Mouse (Mus musculus) kidney, postnatal 0 days (tissue): Measurements from ENCODE around the gene Gm19410. TPM values are rescaled to one million over a fixed set of nuclear protein-coding genes. Genes with fewer than 3 reads are reported as not detected.

Experiments
- ATAC-seq: fragments of 200-750 bp; cut with Nextera tagmentation; replicated peaks from 2 replicates; pipeline ENCODE4 v1.8.0; 2017; ENCODE audit warnings: low read depth, moderate number of reproducible peaks, moderate TSS enrichment, moderate library complexity; ENCODE audit not compliant: low FRiP score
- DNase-seq: peaks from one replicate; pipeline ENCODE4 v3.0.0-alpha.2; 2016; ENCODE audit warnings: low spot score
- H3K27ac ChIP-seq: fragments of 300-500 bp; sonication (generic); 2 replicates; pipeline ENCODE4 v1.5.1; 2014; ENCODE audit warnings: mild to moderate bottlenecking
- H3K27me3 ChIP-seq: fragments of 300-500 bp; sonication (generic); 2 replicates; pipeline ENCODE4 v1.6.1; 2014; ENCODE audit warnings: low read length, mixed read lengths; ENCODE audit not compliant: insufficient read depth
- H3K36me3 ChIP-seq: fragments of 300-500 bp; sonication (generic); 2 replicates; pipeline ENCODE4 v1.6.1; 2014; ENCODE audit warnings: low read length, mixed read lengths; ENCODE audit not compliant: insufficient read depth
- H3K4me1 ChIP-seq: fragments of 300-500 bp; sonication (generic); replicated peaks from 2 replicates; pipeline ENCODE4 v1.6.1; 2014; ENCODE audit warnings: antibody characterized with exemption, low read length, mixed read lengths; ENCODE audit not compliant: insufficient read depth
- H3K4me2 ChIP-seq: fragments of 300-500 bp; sonication (generic); 2 replicates; pipeline ENCODE4 v1.6.1; 2014; ENCODE audit warnings: mild to moderate bottlenecking, low read length, moderate library complexity, mixed read lengths
- H3K4me3 ChIP-seq: fragments of 300-500 bp; sonication (generic); replicated peaks from 2 replicates; pipeline ENCODE4 v1.5.1; 2014; ENCODE audit warnings: low read depth, low read length
- H3K9ac ChIP-seq: fragments of 300-500 bp; sonication (generic); 2 replicates; pipeline ENCODE4 v1.6.1; 2014; ENCODE audit warnings: low read depth, low read length
- H3K9me3 ChIP-seq: fragments of 300-500 bp; sonication (generic); replicated peaks from 2 replicates; pipeline ENCODE4 v1.6.1; 2016; ENCODE audit warnings: low read length, inconsistent platforms, mixed read lengths
- CTCF ChIP-seq: IDR thresholded peaks from 2 replicates; pipeline ENCODE4 v1.5.1; 2016; ENCODE audit warnings: antibody characterized with exemption, low read depth, mild to moderate bottlenecking, moderate library complexity
- WGBS: fragments of 180-500 bp; shearing (Covaris S2); extraction: QIAGEN DNeasy Blood & Tissue Kit; methylation state at CpG from one replicate; pipeline ENCODE4 v1.1.7; 2014; 5-methylcytosine and 5-hydroxymethylcytosine counted together
- microRNA-seq: library from miRNA; unstranded; fragments of <30 nt; microRNA quantifications from one replicate; pipeline ENCODE4, GENCODE M21; 2016
- polyA plus RNA-seq: library from polyadenylated mRNA; unstranded; fragments of >200 nt; fragmentation: Nextera tagmentation; extraction: Ambion mirVana; gene quantifications from 2 replicates; pipeline ENCODE4 v1.2.1, GENCODE M21; 2015

Gene Gm19410
- 0.04 TPM in 2 replicates for polyA plus RNA-seq

GRCm38 (mm10) chr8:35765499-35766193 is at the start of gene Gm19410:
Gene Gm19410 (plus strand): TSS chr8:35765790.
- H3K36me3 ChIP-seq: no peaks in the 10 kb centered on the region
- no peak within 1 kb of the TSS for H3K27ac ChIP-seq
- H3K9ac ChIP-seq: peak within 1 kb of the TSS; percentile 44; the same call in 1 of the 2 replicates
- no peaks in the 10 kb centered on the region for H3K9me3 ChIP-seq
- H3K4me2 ChIP-seq: peak within 1 kb of the TSS; percentile 81
- 1% methylated on average over 35 of the region's 35 CpGs for WGBS
- DNase-seq (peak; percentile 21), ATAC-seq (no peak; the same call in 1 of the 2 replicates)
- no peak for TF ChIP-seq CTCF
- peaks cover 7% of the 10 kb centered on the region; the same call in 1 of the 2 replicates for H3K4me1 ChIP-seq
- peak within 1 kb of the TSS; percentile 45 for H3K4me3 ChIP-seq
- peaks cover 11% of the 10 kb centered on the region for H3K27me3 ChIP-seq

- no peak overlapping the region for H3K27ac ChIP-seq
- H3K9ac ChIP-seq: no peak overlapping the region
- no peak overlapping the region for H3K4me2 ChIP-seq
- H3K4me3 ChIP-seq: no peak overlapping the region
- WGBS: 45% methylated on average over 3 of the region's 3 CpGs
- H3K9me3 ChIP-seq: no peaks in the 10 kb centered on the region
- H3K4me1 ChIP-seq: no peaks in the 10 kb centered on the region
- no peaks in the 10 kb centered on the region for H3K36me3 ChIP-seq
- DNase-seq (no peak), ATAC-seq (no peak)
- TF ChIP-seq CTCF: no peak
- no peaks in the 10 kb centered on the region for H3K27me3 ChIP-seq
These were observed 34.8 kb upstream of the Gm19410 start for GRCm38 (mm10) chr8:35730776-35731175.

GRCm38 (mm10) chr8:35735438-35735837 is 30.2 kb upstream of the Gm19410 start:
- Histone ChIP-seq H3K4me1 (no peaks in the 10 kb centered on the region), H3K9ac (no peak overlapping the region), H3K27ac (no peak overlapping the region), H3K9me3 (no peaks in the 10 kb centered on the region), H3K4me3 (no peak overlapping the region), H3K4me2 (no peak overlapping the region), H3K36me3 (no peaks in the 10 kb centered on the region), H3K27me3 (no peaks in the 10 kb centered on the region)
- peak; percentile 43; the same call in 1 of the 2 replicates for TF ChIP-seq CTCF
- WGBS: 69% methylated on average over 3 of the region's 3 CpGs
- ATAC-seq: no peak
- DNase-seq: no peak

GRCm38 (mm10) chr8:35756202-35756601 is 9.4 kb upstream of the Gm19410 start:
- TF ChIP-seq CTCF: no peak
- Histone ChIP-seq H3K36me3 (no peaks in the 10 kb centered on the region), H3K9me3 (no peaks in the 10 kb centered on the region), H3K27ac (no peak overlapping the region), H3K9ac (no peak overlapping the region), H3K27me3 (no peaks in the 10 kb centered on the region), H3K4me3 (no peak overlapping the region), H3K4me2 (no peak overlapping the region), H3K4me1 (no peaks in the 10 kb centered on the region)
- no peak for ATAC-seq
- WGBS: 92% methylated on average over 5 of the region's 5 CpGs
- DNase-seq: no peak

GRCm38 (mm10) chr8:35765020-35765419 is 570 bp upstream of the Gm19410 start:
- Histone ChIP-seq H3K27ac (no peak overlapping the region), H3K4me2 (peak overlapping the region; percentile 81), H3K4me3 (peak overlapping the region; percentile 45), H3K9ac (no peak overlapping the region), H3K36me3 (no peaks in the 10 kb centered on the region), H3K27me3 (peaks cover 11% of the 10 kb centered on the region), H3K9me3 (no peaks in the 10 kb centered on the region), H3K4me1 (peaks cover 7% of the 10 kb centered on the region; the same call in 1 of the 2 replicates)
- 7% methylated on average over 9 of the region's 9 CpGs for WGBS
- ATAC-seq (no peak), DNase-seq (peak; percentile 5)
- no peak for TF ChIP-seq CTCF

GRCm38 (mm10) chr8:35773508-35773907 is 7.9 kb downstream of the Gm19410 start:
- Histone ChIP-seq H3K4me1 (no peaks in the 10 kb centered on the region), H3K4me3 (no peak overlapping the region), H3K9me3 (no peaks in the 10 kb centered on the region), H3K4me2 (no peak overlapping the region), H3K9ac (no peak overlapping the region), H3K27ac (no peak overlapping the region), H3K36me3 (no peaks in the 10 kb centered on the region), H3K27me3 (no peaks in the 10 kb centered on the region)
- DNase-seq: peak; percentile 58
- WGBS: 16% methylated on average over 7 of the region's 7 CpGs
- no peak for TF ChIP-seq CTCF
- no peak for ATAC-seq

Small RNA genes within 50 kb of the gene (microRNA-seq; reads per million reads assigned to microRNA genes)
- gene Gm44474: not detected
